Mouse (Mus musculus) ovary, postnatal 14 days (tissue): Measurements from ENCODE around the gene Cwc25.
"Not testable (repeated sequence)": the region's sequence is repeated elsewhere in the genome, so short reads cannot be mapped to it uniquely, and the experiment has no call there.

Experiments used
- DNase-seq: peaks from one replicate; pipeline ENCODE4 v3.0.0; 2022; ENCODE audit warnings: low spot score

The Cwc25 gene

DNA sequence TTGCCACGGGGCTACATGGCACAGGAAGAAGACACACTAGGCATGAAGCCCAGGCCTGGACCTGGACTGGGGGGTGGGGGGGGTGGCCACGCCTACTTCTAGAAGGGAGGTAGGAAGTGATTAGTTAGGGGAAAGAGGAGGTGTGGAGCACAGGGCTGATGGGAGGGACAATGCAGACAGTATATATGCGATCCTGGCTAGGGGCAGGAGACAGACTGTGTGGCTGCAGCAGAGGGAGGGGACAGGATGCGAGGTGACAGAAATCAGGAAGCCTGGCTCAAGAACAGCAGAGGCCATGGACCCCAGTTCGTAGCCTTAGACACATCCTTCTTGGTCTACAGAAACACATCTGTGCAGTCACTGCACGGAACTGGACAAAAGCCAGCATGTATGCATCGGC is 42.6 kb downstream of the Cwc25 start:
- no peak for DNase-seq

DNA sequence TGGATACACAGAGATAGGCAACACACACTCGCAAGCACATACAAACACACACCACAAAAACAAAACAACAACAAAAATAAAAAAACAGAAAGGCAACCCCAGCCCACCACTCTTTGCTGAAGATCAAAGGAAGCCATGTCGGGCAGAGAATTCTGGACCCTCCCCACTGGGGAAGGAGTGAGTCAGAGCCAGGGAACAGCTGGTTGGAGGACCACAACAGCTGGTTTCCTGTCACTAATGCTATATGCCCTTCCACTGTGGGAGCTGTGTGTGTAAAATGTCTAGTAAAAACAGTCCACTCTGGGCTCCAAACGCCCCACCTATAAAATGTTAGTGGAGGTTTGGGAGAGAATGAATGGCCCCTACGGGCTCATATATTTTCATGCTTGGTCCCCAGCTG is 45.0 kb downstream of the Cwc25 start:
- no peak for DNase-seq

DNA sequence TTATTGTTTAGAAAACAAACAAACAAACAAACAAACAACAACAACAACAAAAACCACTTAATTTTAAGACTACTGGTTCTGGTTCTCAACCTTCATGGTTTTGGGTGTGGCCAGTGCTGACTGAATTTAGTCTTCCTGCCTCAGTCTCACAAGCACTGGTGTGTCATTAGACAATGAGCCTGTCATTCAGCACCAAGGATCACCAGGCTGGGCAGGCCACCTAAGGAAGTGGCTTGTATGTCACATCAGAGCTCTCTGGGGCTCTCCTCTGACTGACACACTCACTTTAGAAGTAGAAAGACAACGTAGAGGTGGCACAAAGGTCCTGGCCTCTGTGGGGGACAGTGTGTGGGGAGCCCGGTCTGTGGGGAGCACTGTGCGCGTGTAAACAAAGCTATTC is 47.3 kb downstream of the Cwc25 start:
- no peak for DNase-seq

- DNase-seq: no peak
Observed at GRCm38 (mm10) chr11:97718281-97718860, 48.0 kb downstream of the Cwc25 start.

DNA sequence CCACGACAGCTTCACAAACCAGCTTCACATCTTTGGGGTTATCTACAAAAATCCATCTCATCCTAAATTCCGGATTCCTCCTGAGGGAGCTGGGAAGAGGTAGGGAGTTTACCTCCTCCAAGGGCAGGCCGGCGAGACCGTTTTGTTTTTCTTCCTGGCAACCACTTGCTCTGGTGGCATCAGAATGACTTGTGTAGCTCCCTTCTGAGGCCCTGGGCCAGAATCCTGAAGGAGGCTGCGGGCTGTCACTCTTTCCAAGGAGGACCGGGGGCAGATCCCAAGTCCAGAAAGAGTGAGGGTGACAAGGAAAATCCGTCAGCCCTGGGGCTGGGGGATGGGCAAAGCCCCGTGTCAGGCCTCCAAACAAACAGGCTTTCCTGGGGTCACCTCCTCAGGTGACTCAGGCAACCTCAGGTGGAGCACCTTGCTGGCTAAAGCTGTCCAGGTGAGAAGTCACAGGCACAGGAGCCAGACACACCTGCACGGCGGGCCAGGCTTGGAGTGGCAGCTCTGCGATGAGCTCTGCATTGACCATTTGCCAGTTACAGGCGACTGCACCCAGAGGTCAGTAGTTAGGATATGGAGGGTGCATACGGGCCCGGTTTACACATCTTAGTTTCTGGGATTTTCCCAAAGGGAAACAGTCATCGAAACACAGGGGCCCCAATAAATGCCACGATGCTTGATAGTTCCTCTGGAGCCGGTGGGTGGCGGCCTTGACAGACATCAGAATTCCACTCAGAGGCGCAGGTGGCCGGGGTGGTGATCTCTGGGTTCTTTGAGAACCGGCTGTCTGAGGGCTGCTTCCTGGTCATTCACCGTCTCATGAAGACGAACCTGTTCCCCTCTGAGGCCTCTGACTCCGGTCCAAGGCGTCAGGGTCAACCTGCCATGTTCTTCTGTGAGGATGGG is 48.7 kb downstream of the Cwc25 start:
- DNase-seq: no peak

GRCm38 (mm10) chr11:97716021-97716420 is 50.3 kb downstream of the Cwc25 start:
- no peak for DNase-seq

- DNase-seq: no peak
Observed at GRCm38 (mm10) chr11:97714784-97715760, 51.3 kb downstream of the Cwc25 start.

- no peak for DNase-seq
Observed at GRCm38 (mm10) chr11:97714356-97714755, 52.0 kb downstream of the Cwc25 start.

DNA sequence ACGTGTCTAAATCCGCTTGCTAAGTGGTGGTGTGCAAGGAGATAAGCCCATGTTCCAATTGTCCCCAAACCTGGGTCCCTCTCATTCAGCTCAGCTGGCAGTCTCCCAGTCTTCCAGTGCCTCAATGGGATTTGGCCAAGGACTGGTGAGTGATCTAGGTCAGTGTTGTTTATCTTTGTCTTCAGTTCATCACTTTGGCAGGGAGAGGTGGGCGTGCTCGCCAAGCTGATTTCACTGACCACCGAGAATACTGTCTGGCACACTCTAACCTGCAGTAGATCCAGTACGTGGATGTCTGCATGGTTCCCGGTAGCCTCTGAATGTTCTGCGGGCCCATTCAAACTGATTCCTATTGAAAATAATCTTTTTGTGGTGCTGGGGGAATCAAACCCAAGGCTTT is 52.5 kb downstream of the Cwc25 start:
- DNase-seq: no peak

- no peak for DNase-seq
Observed at GRCm38 (mm10) chr11:97712286-97712685, 54.1 kb downstream of the Cwc25 start.

DNA sequence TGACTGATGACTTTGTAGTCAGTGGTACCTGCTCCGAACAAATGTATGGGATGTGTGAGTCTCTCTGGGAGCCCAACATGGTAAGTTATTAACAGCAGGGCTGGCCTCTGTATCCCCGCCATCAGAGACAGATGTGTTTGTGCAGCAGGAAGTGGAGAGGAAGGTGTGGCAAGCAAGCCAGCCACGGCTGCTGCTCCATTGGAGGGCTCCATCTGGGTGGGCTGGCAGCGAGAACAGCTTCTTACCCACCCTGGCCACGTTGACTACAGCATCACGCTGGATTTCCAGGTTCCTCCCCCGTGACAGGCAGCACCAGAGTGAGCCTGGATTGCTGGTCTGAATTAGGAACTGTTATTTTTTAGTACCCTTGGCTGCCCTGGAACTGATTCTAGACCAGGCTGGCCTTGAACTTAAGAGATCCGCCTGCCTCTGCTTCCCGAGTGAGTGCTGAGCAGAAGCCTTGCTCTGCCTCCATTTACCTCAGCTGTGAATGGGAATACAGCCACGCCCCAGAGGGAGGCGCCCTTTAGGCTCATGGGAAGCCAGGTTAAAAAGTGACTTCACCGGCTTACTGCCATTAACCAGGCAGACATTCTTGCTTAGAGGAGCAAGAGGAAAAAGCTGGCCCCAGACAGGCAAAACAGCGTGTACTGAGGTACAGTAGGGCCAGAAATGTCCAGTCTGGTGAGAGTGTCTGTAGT is 55.0 kb downstream of the Cwc25 start:
- DNase-seq: no peak

DNA sequence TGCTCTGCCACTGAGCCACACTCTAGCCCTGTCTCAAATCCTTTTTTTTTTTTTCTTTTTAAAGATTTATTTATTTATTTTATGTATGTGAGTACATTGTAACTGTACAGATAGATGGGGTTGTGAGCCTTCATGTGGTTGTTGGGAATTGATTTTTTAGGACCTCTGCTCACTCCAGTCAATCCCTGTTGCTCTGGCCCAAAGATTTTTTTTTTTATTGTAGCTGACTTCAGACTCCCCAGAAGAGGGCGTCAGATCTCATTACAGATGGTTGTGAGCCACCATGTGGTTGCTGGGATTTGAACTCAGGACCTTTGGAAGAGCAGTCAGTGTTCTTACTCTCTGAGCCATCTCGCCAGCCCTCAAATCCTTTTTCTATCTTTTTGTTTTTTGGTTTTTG is 56.3 kb downstream of the Cwc25 start:
- DNase-seq: not testable (repeated sequence)

DNA sequence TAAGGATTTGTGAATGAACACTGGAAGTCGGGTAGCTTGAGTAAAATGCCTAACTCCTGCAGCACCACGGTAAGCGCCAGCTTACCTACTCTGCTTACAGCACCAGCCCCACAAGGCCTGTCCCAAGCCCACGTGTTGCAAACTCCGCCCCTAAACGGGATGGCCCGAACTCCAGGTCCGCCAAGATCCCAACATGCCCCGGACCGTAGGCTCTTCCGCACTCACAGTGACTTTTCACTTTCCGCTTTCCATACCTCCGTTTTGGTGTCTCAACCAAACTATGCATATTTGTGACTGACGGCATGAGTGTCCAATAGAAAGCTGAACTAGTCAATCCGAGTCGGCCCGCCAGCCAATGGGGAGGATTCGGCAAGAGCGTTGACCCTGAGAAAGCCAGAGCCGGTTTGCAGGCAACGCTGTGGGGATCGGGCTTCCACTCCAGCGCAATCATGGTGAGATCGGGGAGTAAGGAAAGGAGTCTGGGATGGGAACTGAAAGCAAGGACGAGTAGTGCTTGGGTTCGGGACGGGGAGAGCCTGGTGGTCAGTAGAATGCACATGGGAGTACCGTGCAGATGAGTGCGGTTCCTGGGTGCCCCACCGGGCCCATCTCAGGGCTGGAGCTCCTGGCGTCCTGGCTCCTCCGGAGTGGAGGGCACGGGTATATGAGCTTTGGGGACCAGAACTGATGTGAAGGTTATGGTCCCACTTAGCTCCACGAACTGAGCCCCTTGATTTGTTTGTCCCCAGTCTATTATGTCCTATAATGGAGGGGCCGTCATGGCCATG is 63.1 kb downstream of the Cwc25 start, which contains the start of gene Psmb3:
Psmb3 (plus strand) TSS at position 361 of the 788 bp plus-strand sequence.
- DNase-seq: peak; percentile 99

DNA sequence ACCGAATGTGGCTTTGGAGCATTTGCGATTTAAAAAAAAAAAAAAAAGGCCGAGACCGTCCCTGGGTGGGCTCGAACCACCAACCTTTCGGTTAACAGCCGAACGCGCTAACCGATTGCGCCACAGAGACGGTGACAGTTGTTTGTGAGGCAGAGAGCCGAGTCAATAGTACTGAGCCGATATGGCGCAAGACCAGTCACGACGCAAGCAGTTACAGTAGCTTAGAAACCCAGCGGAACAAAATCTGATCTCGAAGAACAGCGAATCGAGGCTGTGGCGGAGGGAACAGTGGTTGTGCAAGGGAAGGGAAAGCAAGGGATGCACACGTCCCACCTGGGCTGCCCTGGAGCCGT is 64.0 kb downstream of the Cwc25 start:
- DNase-seq: peak; percentile 95

DNA sequence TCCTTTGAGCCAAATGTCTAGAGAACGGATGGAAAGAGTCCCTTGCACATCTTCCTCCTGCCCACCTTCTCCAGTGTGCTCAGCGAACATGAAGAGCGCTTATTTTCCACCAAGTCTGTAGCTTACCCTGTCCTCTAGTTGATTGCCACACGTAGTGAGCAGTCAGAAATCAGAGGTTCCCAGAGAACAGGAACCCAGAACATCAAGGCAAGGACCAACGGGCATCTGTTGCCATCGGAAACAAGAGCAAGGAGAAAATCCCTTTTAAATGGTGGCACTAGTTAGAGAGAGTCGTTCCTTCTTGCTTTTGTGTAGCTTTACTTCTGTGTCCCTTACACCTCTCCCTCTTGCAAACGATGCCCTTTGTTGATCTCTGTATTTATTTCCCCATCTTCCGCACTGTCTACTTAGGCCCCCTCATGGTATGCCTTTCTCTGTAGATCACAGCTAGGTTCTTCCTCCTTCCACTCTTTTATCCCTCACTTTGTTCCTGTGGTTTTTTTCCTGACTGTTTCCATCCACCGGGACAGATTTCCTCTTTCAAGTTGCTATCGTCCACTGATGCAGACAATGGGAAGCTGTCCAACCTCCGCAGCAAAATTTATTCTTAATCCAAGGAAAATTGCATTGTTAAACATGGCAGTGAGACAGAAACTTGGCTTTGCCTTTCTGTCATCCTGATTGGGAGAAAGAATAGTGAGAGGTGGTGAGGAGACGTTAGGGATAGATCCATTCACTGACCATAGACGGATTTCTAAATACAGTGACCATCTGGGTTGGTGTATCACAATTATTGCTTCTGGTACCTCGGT is 64.6 kb downstream of the Cwc25 start:
- no peak for DNase-seq

DNA sequence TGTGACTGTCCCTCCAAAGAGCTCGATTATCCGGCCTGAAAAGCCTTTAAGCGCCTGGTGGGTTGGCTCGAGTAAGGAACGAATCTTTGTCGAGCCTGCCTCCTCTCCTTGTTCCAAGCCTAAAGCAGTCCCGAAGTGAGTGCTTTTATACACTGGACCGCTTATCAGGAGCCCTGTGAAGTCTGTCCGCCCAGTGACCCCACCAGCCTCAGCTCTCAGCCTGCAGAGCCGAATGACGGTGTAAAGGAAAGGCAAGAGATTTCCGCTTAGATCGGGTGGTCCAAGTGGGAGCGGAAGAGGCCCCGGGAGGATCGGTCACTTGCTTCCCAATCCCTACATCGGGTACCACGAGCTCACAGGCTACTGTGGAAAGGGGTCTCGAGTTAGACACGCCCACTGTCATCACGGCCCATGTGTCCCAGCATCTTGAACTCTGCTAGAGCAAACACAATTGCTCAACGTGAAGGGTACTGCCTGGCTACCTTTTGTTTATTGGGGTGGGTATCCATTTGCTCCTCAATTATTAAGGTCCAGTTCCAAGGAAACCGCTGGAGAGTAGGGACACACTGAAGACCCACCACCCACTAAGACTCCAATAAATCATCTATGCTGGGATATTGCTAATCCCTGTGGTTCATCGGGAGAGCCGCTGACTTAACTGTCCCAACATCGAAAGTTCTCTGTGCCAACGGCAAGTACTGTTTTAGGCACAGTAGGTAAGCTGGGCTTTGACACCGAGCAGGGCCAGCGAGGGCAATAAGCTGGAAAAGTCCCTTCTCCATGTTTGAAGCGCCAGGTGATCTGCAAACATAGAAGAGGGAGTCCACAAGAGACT is 65.4 kb downstream of the Cwc25 start:
- no peak for DNase-seq

DNA sequence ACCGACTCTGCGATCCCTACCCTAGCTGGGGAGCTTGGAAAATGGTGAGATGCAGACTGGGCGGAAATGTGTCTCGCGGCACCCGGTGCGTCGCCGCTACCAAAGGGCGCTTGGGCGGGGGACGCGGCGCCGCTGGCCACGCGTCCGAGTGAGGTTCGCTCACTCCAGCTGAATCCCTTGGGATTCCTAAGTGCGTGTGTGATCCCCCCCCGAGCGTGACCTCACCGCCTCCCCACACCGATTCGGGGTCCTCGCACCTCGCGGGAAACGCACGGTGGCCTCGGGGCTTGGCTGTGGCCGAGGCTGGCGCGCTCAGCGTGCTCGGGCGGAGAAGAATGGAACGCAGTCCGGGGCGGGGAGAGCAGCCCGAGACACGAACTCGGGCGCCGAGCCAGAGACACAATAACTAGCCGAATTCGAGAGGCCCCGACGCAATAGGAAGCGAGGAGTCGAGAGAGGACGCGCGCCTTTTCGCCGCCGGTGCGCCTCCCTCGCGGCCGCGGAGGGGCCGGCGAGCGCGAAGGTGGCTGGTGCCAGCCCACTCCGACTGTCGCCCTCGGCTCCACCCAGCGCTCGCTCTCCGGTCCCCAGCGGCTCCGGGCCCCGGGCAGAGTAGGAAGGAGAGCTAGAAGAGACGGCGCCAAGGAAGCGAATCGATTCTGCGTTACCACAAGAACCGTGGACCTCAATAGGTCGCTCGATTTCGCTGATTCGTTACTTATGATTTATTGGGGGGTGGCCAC is 66.2 kb downstream of the Cwc25 start, which contains the start of gene Pcgf2:
Pcgf2 (minus strand) TSS at position 495 of the 743 bp plus-strand sequence.
- peak; percentile 78 for DNase-seq

DNA sequence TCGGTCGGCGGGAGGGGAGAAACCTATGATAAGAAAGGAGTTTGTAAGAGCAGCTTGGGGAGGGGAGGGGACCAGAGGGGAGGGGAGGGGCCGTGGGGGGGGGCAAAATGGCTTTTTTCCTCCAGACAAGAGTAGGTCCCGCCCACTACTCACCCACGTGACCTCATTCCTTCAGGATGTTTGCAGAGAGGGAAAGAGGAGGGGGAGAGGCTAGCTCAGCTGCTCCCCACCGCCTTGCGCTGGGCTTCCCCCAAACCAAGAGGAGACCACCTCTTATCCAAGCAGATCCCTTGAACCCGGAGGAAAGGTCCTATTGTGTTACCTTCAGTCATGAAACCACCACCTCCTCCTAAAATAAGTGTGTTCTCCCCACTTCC is 66.7 kb downstream of the Cwc25 start:
- DNase-seq: peak; percentile 76
